Mouse (Mus musculus) bone marrow macrophage, adult 2 months (primary cell): ENCODE results near the gene AI481877.

Experiments used
- CTCF ChIP-seq: IDR thresholded peaks from 2 replicates; pipeline ENCODE4 v1.5.1; 2012; ENCODE audit warnings: low read depth, mild to moderate bottlenecking, low read length, moderate library complexity
- POLR2A ChIP-seq: IDR thresholded peaks from 2 replicates; pipeline ENCODE4 v1.6.1; 2012; ENCODE audit warnings: mild to moderate bottlenecking, low read depth, low read length, borderline replicate concordance

- TF ChIP-seq CTCF (peak; percentile 32; the same call in 1 of the 2 replicates), POLR2A (no peak)
Measured at GRCm38 (mm10) chr4:59000614-59001013, 138.2 kb downstream of the AI481877 start.
